Mouse (Mus musculus): ENCODE measurements around the gene Ip6k2. TPM values are rescaled to one million over a fixed set of nuclear protein-coding genes. Genes with fewer than 3 reads are reported as not detected.

Gene Ip6k2
- polyA plus RNA-seq, 1 experiment from 2014 or later: 63.9 TPM

Small RNA genes lying within 50 kb of the gene (microRNA-seq; reads per million reads assigned to microRNA genes)
- gene Gm23156: not detected

Other genes starting within 250 kb of the Ip6k2 start
- 155 and 194 TPM in 2 replicates for gene Impdh2, start 223.5 kb upstream of the Ip6k2 start, polyA plus RNA-seq (2016; fragmentation: Nextera tagmentation; extraction: Ambion mirVana)
- gene Ndufaf3, start 216.4 kb upstream of the Ip6k2 start, polyA plus RNA-seq (2016; fragmentation: Nextera tagmentation; extraction: Ambion mirVana): 50.5 and 58.6 TPM in 2 replicates
- 106 and 122 TPM in 2 replicates for gene Dalrd3, start 213.9 kb upstream of the Ip6k2 start, polyA plus RNA-seq (2016; fragmentation: Nextera tagmentation; extraction: Ambion mirVana)
- gene Wdr6, start 205.1 kb upstream of the Ip6k2 start, polyA plus RNA-seq (2016; fragmentation: Nextera tagmentation; extraction: Ambion mirVana): 99.6 and 105 TPM in 2 replicates
- gene P4htm, start 186.1 kb upstream of the Ip6k2 start, polyA plus RNA-seq (2016; fragmentation: Nextera tagmentation; extraction: Ambion mirVana): 13.2 and 20.6 TPM in 2 replicates
- 50.3 and 52.0 TPM in 2 replicates for gene Arih2, start 134.4 kb upstream of the Ip6k2 start, polyA plus RNA-seq (2016; fragmentation: Nextera tagmentation; extraction: Ambion mirVana)
- gene Slc25a20, start 121.7 kb upstream of the Ip6k2 start, polyA plus RNA-seq (2016; fragmentation: Nextera tagmentation; extraction: Ambion mirVana): 53.0 and 53.7 TPM in 2 replicates
- 26.5 and 29.1 TPM in 2 replicates for gene Prkar2a, start 94.5 kb upstream of the Ip6k2 start, polyA plus RNA-seq (2016; fragmentation: Nextera tagmentation; extraction: Ambion mirVana)
- gene Nckipsd, start 24.6 kb downstream of the Ip6k2 start, polyA plus RNA-seq (2016; fragmentation: Nextera tagmentation; extraction: Ambion mirVana): 9.2 and 10.8 TPM in 2 replicates
- 0.13 and 0.26 TPM in 2 replicates for gene Celsr3, start 42.5 kb downstream of the Ip6k2 start, polyA plus RNA-seq (2016; fragmentation: Nextera tagmentation; extraction: Ambion mirVana)
- 5.4 and 9.3 TPM in 2 replicates for gene Slc26a6, start 69.5 kb downstream of the Ip6k2 start, polyA plus RNA-seq (2016; fragmentation: Nextera tagmentation; extraction: Ambion mirVana)
- gene Tmem89, start 130.8 kb downstream of the Ip6k2 start, polyA plus RNA-seq (2016; fragmentation: Nextera tagmentation; extraction: Ambion mirVana): not detected in 2 replicates
- gene Uqcrc1, start 152.8 kb downstream of the Ip6k2 start, polyA plus RNA-seq (2016; fragmentation: Nextera tagmentation; extraction: Ambion mirVana): 692 and 883 TPM in 2 replicates
- 1.0 and 1.8 TPM in 2 replicates for gene Col7a1, start 169.8 kb downstream of the Ip6k2 start, polyA plus RNA-seq (2016; fragmentation: Nextera tagmentation; extraction: Ambion mirVana)
- not detected in 2 replicates for gene Ucn2, start 202.2 kb downstream of the Ip6k2 start, polyA plus RNA-seq (2016; fragmentation: Nextera tagmentation; extraction: Ambion mirVana)
- 6.9 and 9.4 TPM in 2 replicates for gene Pfkfb4, start 208.0 kb downstream of the Ip6k2 start, polyA plus RNA-seq (2016; fragmentation: Nextera tagmentation; extraction: Ambion mirVana)

Data from heart, embryonic 10.5 days (tissue).